Mouse (Mus musculus) urinary bladder, postnatal 4 days (tissue): ENCODE data around the gene Cfap77.

Source experiments
- DNase-seq, 2 experiments: peaks; one replicate each; pipeline ENCODE4 v3.0.0; 2021 to 2022; ENCODE audit warnings: low spot score in 2 of 2

Cfap77 gene

GRCm38 (mm10) chr2:28997161-28997834 lies 57.6 kb downstream of the Cfap77 start:
- no peak for DNase-seq

GRCm38 (mm10) chr2:28995436-28995835 lies 59.4 kb downstream of the Cfap77 start:
- no peak for DNase-seq

- no peak for DNase-seq
These were observed 60.9 kb downstream of the Cfap77 start for GRCm38 (mm10) chr2:28994014-28994413.

DNA sequence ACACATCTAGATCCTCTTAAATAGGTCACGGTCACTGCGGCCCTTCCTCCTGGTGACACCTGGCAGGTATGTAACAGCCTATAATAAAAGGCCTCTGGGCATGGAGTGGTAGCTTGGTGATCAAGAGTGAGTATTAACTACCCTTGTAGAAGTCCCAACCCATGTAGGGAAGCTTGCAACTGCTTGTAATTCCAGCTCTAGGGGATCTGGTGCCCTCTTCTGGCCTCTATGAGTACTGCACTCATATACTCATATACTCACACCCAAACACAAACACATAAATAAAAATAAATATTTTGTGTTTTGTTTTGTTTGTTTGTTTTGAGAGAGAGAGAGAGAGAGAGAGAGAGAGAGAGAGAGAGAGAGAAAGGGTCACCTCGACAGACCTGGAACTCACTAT lies 66.1 kb downstream of the Cfap77 start:
- DNase-seq: no peak

DNA sequence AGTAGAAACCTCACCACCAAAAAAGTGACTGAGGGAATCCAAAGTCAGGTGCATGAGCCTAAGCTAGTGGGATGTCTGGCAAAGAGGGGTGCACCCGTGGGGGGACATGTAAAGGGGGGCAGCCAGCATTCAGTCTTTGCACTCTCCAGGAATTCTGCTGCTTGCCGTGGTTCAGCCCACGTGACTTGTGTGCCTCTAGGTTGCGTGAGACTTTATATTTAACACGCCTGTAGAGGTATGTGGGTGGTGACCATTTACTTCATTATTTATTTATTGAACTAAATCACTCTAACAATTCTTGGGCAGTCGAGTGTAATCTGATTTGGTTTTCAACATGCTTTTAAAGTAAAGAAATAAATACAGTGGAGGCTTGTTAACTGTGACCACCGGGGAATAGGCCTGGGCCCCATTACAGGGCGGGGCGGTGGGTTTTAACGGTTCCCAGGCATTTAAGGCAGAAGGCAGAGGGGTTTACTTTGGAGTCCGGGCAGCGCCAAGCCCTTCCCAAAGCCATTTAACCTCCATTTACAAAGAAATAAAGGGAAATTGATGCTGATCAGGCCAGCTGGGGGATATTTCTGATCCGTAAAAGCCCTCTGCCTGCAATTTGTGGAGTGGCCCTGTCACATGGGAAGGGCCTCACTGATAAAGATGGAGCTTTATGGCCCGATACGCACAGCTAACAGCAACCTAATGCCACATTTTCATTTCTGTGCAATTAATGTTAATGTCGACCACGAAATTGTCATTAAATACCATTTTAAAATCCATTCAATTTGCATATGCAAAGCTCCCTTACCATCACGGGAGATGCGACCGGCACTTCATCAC lies 74.6 kb downstream of the Cfap77 start:
- no peak for DNase-seq

GRCm38 (mm10) chr2:28978461-28978860 lies 76.4 kb downstream of the Cfap77 start:
- no peak for DNase-seq

GRCm38 (mm10) chr2:28976635-28977034 lies 78.2 kb downstream of the Cfap77 start:
- DNase-seq: peak; percentile 58 to 80

- DNase-seq: no peak
These were observed 79.3 kb downstream of the Cfap77 start for GRCm38 (mm10) chr2:28975604-28976003.

DNA sequence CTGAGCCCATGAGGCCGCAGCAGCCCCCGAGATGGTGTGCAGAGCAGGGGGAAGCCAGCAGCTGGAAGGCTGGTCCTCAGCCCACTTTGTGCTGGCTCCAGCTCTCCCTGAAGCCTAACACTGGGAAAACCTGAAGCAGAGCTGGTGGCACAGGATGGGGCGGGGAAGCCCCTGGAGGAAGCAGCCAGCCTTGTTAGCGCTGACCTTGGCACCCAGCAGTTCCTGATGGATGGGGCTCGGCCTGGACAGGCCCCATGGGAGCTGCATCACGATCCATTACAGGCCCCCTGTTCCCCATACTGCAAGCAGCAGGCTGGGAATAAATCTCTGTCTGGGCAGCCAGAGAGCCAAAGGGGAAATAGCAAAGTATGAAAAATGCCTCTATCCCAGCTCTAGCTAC lies 80.3 kb downstream of the Cfap77 start:
- no peak for DNase-seq

- DNase-seq: no peak
These were observed 80.9 kb downstream of the Cfap77 start for GRCm38 (mm10) chr2:28973832-28974450.

DNA sequence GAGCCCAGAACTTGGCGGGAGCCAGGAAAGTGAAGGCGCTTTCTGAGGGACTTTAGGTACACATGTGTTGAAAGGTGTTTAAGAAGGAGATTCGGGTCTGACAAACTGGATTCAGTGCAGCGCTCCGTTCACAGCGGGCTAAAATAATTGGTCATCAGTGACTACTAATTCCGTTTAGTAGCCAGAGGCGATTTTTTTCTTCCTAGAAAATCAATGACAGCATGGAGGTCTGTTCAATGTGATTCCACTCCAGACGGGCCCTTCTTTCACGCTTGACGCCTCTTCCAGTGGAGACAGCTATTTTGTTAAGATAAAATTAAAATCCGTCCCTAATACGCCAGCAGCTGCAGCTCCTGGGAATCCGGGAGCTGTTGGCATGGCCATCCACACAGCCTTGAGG lies 84.4 kb downstream of the Cfap77 start:
- DNase-seq: no peak

GRCm38 (mm10) chr2:28968278-28968677 lies 86.6 kb downstream of the Cfap77 start:
- no peak for DNase-seq

DNA sequence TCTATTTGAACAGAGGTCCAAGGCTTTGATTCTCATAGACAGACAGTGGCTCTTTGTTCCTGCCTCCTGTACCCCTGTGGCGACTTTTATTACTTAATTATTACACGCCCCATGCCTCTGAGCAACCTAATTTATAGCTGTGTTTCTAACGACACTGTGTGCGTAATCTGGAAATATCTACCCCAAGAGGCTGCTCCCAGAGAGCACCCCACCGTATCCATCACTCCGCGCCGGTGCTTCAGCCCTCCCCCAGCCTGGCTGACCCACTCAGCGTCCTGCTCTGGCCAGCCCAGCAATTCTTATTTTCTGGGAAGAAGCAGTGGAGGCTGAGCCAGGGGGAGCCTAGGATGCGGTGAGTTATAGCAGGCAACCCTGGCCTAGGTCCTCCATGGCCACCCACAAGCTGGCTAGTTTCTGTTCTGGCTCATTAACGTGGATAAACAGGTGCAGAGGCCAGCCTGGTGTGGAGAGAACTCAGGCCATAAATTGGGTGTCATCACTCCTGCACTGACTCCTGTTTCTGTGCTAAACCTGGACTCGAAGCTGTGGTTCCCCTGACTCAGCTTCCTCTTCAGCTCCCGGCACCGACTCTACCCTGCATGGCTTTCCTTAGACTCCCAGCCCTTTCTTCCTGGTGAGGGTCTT lies 88.6 kb downstream of the Cfap77 start:
- no peak for DNase-seq

DNA sequence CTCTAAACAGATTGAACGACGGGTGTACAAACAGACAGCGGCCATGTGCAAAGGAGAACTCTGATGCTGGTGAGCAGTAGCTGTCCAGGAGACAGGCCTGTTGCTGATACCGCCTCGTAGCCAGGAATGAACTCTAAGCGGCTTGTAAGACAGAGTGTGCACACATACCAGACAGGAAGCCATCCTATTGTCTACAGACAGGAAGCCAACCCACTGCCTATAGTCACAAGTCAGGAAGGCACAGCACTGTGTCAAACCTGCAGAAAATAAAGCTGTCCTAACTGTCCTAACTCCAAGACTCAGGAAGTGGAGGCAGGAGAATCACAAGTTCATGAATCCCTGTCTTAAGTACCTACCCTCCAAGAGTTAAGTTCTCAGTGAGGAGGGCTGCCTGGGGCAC lies 91.3 kb downstream of the Cfap77 start:
- no peak for DNase-seq

GRCm38 (mm10) chr2:28961636-28962035 lies 93.2 kb downstream of the Cfap77 start:
- no peak for DNase-seq

DNA sequence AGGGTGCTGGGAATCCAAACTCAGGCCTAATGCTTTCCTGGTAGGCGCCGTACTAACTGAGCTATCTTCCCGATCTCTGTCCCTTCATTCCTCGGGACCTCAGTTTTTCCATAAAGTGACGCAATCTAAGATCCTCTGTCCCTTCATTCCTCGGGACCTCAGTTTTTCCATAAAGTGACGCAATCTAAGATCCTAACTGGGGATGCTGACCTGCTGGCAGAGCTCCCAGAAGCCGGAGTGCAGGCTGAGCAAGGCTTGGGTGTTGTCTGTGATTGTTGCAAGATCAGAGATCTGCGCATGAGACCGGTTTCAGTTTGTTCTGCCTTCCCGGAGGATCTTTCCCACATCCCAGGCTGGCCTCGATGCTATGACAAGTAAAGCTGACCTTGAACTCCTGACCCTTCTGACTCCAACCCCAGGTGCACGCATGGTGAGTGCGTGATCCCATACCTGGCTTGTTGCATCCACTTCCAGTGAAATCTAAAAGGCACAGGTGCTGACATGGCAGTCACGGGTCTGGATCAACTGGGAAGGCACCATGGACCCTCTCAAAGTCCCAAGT lies 93.8 kb downstream of the Cfap77 start:
- no peak for DNase-seq

- no peak for DNase-seq
These were observed 98.0 kb downstream of the Cfap77 start for GRCm38 (mm10) chr2:28956874-28957273.

DNA sequence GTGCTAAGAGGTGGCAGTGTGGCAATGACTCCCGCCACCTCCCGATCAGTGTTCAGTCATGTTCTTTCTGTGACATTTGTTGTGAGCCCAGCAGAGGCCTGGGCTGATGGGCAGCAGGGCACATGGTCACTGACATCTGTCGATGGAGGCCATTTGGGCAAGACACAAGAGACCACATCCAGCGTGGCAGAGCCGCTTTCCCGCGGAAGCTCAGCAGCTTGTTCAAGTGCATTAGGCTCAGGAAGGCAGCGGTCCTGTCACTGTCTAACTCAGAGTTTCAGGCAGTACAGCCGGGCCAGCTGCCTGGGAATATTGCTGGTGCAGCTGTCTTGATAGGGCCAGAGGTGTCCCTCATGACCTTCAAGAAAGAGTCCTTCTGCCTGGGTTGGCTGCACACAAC lies 100.3 kb downstream of the Cfap77 start:
- DNase-seq: no peak

DNA sequence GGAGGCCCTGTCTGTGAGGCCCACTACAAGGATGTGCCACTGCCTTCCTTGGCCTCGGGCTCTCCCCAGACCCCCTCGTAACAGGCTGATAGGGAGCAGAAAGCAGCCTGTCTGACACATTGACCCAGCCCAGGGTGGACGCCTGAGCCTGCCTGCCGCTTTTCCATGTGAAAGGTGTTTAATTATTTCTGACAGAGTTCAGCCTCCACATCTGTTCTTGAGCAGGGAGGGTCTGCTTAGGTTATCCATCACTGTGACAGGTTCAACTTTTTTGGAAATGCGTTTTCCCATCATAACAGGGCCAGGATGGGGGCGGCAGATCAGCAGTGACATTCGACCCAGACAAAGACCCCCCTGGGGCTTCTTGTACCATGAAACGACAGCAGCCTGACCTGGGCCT lies 101.9 kb downstream of the Cfap77 start:
- no peak for DNase-seq

- no peak for DNase-seq
These were observed 108.6 kb downstream of the Cfap77 start for GRCm38 (mm10) chr2:28946312-28946711.

GRCm38 (mm10) chr2:28945388-28945787 lies 109.5 kb downstream of the Cfap77 start:
- no peak for DNase-seq
